Mouse (Mus musculus) retina, adult 2 months (tissue): ENCODE measurements around the gene Uso1.
"Not testable (repeated sequence)": the region's sequence is repeated elsewhere in the genome, so short reads cannot be mapped to it uniquely, and the experiment has no call there.

Source experiments
- DNase-seq: peaks from one replicate; pipeline ENCODE4 v3.0.0-alpha.2; 2012; ENCODE audit warnings: low read depth, low spot score

The Uso1 gene

GRCm38 (mm10) chr5:92195716-92196115, 58.0 kb downstream of the Uso1 start:
- not testable (repeated sequence) for DNase-seq

DNA sequence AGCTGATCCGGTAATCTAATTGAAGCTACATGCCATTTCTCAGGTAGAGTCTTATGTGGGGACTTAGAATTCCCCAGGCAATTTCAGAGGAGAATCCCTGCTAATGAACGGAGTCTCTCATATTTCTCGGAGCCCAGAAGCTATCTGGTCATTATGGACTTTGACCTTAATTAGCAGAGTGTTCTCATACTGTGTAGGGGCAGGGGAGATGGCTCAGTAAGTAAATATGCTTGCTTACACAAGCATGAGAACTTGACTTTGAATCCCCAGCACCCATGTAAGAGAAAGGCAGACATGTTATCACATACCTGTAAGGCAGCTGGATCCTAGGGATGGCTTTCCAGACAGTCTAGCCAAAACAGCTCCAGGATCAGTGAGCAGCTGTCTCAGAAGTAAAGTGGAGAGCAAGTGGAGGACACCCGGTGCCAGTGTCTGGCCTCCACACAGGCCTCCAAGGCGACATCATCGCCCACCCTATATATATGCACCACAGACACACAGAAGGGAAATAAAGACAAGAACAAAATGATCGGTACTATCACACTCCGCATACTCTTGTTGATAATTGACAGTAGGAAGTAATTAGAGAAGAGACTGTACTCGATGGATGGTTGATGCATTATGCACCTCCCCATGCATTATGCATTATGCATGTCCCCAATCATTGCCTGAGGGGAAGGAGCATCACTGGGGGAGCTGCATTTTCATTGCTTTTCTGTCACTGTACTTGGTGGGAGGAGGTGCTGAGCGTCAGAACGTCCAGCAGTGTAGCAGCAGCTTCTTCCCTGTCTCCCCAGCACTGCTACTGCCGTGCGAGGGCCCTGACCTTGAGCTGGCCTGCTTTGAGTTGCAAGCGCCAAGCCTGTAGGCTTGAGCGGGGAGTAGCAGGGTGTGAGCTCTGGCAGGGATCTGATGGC, 59.4 kb downstream of the Uso1 start:
- DNase-seq = no peak

DNA sequence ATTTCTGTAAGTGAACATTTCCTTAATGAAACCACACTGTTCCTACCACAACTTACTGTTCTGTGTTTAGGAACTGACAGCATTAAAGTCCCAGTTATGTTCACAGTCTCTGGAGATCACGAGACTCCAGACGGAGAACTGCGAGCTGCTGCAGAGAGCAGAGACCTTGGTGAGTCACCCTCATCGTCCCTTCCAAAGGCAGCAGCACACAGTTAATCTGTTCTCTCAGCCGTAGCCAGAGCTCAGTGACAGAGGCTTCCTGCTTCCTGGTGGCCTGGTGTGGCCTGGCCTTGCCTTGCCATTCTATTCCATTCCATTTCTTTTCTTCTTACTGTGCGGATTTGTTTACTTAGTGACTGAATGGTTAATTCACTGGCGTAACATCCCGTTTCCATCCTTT, 60.5 kb downstream of the Uso1 start:
- DNase-seq = no peak

DNA sequence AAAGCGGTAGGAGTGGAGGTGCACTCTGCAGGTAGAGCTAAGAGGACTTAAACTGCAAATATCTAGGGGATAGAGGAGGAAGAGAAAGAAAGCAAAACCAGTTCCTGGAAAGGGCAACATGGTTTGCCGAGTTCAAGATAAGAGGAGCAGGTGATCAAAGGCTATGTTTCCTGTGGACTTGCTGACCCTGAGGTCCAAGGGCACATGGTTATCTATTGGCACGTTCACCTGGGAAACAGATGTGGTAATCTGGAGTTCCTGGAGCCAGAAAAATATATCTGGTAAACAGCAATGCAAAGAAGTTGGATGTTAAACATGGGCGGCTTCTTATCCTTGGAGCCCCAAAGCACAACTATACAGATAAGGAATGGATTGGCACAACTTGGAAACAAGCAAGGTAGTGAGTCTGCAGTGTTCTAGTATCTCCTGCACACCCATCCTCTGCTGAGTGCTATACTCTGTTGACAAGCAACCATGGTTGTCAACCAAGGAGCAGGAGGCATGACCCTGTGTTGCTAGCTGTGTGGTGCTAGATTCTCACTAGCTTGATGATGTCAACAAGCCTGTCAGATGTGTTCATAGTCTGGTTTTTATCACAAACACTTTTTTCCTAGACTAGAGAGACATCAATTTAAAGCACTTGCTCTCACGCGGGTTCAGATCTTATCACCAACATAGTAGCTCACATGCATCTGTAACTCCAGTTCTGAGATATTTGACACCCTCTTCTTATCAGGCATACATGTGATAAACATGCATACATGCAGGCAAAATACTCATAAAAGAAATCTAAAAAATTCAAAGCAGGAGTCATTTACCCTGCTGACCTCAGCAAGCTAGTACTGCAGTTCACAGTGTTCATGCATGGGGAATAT, 66.7 kb downstream of the Uso1 start:
- no peak for DNase-seq

DNA sequence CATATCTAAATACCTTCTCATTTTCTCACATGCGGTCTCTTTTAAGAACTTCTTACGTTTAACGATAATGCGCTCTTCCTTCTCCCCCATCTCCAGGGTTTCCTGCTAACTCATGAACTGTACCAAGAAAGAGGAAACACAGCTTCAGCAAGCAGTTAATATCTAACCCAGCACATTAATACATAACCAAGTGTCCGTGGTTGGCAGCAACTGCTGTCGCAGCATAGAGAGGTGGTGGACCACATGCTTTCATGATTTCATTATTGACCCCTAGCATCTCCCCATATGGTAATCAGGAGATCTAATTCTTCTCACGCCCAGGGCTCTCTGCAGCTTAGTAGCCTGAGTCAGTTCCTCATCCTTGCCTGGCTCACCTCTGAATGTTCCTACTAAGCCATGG, 67.4 kb downstream of the Uso1 start:
- no peak for DNase-seq

GRCm38 (mm10) chr5:92205706-92206105, 68.0 kb downstream of the Uso1 start:
- DNase-seq = no peak

- no peak for DNase-seq
Measured at GRCm38 (mm10) chr5:92206121-92206520, 68.4 kb downstream of the Uso1 start.

DNA sequence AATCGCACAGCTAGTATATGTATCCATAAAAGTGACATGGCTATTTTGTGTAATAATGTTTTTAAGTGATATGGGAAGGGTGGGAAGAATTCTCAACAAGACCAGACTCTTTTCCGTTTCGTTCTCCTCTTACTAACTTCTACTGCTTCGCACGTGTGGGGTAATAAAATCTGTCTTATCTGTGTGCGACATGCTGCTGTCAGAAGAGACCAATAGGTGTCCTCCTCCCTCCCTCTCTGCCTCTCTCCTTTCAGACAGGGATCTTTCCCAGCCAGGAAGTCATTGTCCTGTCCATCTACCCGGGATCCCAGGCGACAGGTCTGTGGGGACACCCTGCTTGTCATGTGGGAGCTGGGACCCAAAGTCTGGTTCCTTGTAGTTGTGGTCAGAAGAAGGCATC, 72.5 kb downstream of the Uso1 start:
- no peak for DNase-seq

DNA sequence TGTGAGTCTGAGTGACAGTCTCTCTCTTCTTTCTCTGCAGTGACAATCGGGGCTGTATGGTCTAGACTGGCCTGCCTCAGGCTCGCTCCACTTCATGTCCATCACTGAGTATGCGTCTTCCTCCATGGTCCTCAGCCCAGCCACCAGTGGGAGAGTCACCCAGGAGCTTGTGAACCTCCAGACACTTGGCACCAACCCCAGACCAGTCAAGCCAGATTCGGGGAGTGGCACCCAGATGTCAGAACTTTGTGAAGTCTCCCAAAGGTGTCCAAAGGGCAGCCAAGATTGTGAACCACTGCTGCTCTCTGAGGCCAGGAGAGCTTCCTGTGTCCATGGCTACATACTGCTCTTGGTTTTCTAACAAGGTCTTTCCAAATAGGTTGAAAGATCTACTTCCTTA, 74.5 kb downstream of the Uso1 start:
- DNase-seq = no peak

DNA sequence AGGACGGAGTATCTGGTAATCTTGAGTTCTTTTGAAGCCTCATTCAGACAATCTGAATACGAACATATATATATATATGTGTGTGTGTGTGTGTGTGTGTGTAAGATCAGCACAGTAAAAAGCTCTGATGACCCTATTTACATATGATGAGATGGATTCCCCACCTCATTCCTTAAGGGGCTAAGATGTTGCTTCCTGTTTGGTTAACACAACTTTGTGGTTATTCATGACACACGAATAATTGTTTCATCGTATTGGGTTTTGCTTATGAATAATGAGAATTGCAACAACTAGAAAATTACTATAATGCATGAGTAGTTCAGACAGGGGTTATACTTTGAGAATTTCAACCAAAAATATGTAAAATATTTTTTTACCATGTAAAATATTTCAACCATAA, 77.6 kb downstream of the Uso1 start, which contains the start of gene U90926:
TSS of gene U90926 (minus strand) at position 101 of the 400 bp plus-strand sequence.
- no peak for DNase-seq

- no peak for DNase-seq
Measured at GRCm38 (mm10) chr5:92218915-92219793, 81.4 kb downstream of the Uso1 start.

GRCm38 (mm10) chr5:92219826-92220225, 82.1 kb downstream of the Uso1 start:
- no peak for DNase-seq

- no peak for DNase-seq
Measured at GRCm38 (mm10) chr5:92220287-92220902, 82.7 kb downstream of the Uso1 start.

DNA sequence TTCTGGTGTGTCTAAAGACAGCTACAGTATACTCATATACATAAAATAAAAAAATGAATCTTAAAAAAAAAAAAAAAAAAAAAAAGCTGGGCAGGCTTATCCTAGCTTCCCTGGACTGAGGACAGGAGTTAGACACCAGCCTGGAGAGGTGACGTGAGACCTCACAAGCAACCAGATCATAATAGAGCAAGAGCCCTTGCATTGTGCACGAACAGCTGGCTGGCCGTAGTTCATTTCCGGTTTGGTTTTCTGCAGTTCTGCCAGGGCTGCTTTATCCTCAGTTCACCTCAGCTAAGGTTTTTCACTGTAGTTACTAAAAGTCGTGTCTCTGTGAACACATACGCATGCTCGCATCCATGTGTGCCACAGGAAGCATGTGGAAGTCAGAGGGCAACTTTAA, 90.0 kb downstream of the Uso1 start:
- no peak for DNase-seq

DNA sequence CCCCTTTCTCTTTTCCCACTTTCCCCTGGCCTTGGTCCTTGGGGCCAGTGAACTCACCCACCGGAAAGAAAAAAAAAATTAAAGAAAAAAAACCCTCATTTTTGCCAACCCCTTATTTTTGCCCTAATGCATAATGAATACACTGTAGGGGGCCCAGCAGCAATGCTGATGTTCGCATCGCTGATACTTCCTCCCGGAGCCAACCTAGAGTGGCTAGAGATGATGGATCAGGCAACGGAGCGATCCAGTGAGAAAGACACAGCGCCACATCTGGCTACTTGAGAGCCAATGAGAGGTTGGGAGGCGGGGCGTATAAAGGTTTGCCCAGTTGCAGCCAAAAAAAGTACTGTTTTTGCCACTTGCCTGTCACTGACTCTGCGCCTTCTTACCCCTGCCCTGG, 91.0 kb downstream of the Uso1 start:
- DNase-seq = no peak

- DNase-seq = no peak
Measured at GRCm38 (mm10) chr5:92229514-92229913, 91.8 kb downstream of the Uso1 start.

GRCm38 (mm10) chr5:92230306-92230705, 92.6 kb downstream of the Uso1 start:
- no peak for DNase-seq

GRCm38 (mm10) chr5:92231836-92232235, 94.1 kb downstream of the Uso1 start:
- DNase-seq = no peak

GRCm38 (mm10) chr5:92233366-92233765, 95.6 kb downstream of the Uso1 start:
- no peak for DNase-seq

DNA sequence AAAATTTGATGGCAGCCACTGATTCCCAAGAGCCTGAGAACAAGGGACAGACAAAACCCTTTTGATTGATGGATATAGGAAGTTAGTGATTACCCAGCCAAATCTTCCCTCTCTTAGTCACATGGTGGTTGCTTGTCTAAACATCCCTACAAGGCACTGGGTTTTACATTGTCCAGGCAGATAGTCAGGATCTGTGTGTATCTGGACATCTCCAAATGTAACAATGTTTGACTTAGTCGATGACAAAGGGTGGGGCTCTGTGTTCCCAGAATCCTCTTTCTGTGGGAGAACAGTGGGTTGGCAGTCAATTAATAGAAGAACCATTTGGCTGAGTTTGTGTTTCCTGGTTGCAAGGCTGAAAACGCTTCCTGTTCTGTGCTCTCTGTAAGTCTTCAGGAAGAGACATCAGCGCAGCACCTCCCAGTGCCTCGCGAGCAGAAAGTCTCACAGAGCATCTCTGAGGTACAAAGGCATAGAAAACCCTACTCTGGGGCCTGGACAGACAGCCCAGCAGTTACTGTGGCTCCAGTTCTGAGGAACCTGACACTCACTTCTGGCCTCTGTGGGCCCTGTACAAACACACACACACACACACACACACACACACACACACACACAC, 97.3 kb downstream of the Uso1 start:
- DNase-seq = no peak
